Mouse (Mus musculus) forelimb bud, embryonic 11.5 days (tissue): Measurements from ENCODE around the gene Prkch.

Experiments used
- DNase-seq: peaks from one replicate; pipeline ENCODE4 v3.0.0-alpha.2; 2012; ENCODE audit warnings: low read depth, low spot score

The Prkch gene

GRCm38 (mm10) chr12:73679400-73679801 is 94.8 kb downstream of the Prkch start:
- no peak for DNase-seq

- DNase-seq = no peak
Observed at GRCm38 (mm10) chr12:73682921-73683346, 98.3 kb downstream of the Prkch start.

GRCm38 (mm10) chr12:73685875-73686274 is 101.3 kb downstream of the Prkch start:
- no peak for DNase-seq

GRCm38 (mm10) chr12:73686456-73686855 is 101.9 kb downstream of the Prkch start:
- no peak for DNase-seq

GRCm38 (mm10) chr12:73687077-73688035 is 102.8 kb downstream of the Prkch start:
- DNase-seq = peak; percentile 52

- DNase-seq = no peak
Observed at GRCm38 (mm10) chr12:73692321-73692720, 107.7 kb downstream of the Prkch start.

GRCm38 (mm10) chr12:73693347-73693746 is 108.8 kb downstream of the Prkch start:
- DNase-seq = peak; percentile 82

GRCm38 (mm10) chr12:73694690-73695089 is 110.1 kb downstream of the Prkch start:
- no peak for DNase-seq

- DNase-seq = no peak
Observed at GRCm38 (mm10) chr12:73695110-73695509, 110.5 kb downstream of the Prkch start.

- DNase-seq = no peak
Observed at GRCm38 (mm10) chr12:73696084-73696483, 111.5 kb downstream of the Prkch start.

- no peak for DNase-seq
Observed at GRCm38 (mm10) chr12:73696946-73697345, 112.3 kb downstream of the Prkch start.

GRCm38 (mm10) chr12:73698436-73698835 is 113.8 kb downstream of the Prkch start:
- no peak for DNase-seq

- no peak for DNase-seq
Observed at GRCm38 (mm10) chr12:73698841-73699240, 114.2 kb downstream of the Prkch start.

GRCm38 (mm10) chr12:73699471-73700186 is 115.0 kb downstream of the Prkch start:
- DNase-seq = no peak

GRCm38 (mm10) chr12:73700544-73701069 is 116.0 kb downstream of the Prkch start:
- DNase-seq = no peak

GRCm38 (mm10) chr12:73701999-73702398 is 117.4 kb downstream of the Prkch start:
- DNase-seq = no peak

GRCm38 (mm10) chr12:73704382-73704781 is 119.8 kb downstream of the Prkch start:
- no peak for DNase-seq

- peak; percentile 75 for DNase-seq
Observed at GRCm38 (mm10) chr12:73705097-73705690, 120.6 kb downstream of the Prkch start.

- no peak for DNase-seq
Observed at GRCm38 (mm10) chr12:73708498-73708897, 123.9 kb downstream of the Prkch start.

- peak; percentile 52 for DNase-seq
Observed at GRCm38 (mm10) chr12:73708920-73709319, 124.3 kb downstream of the Prkch start.

- DNase-seq = no peak
Observed at GRCm38 (mm10) chr12:73710846-73711245, 126.2 kb downstream of the Prkch start.

- no peak for DNase-seq
Observed at GRCm38 (mm10) chr12:73712122-73712521, 127.5 kb downstream of the Prkch start.
